ENCODE assay signal across 8 mouse cellular contexts in the genomic region with DNA sequence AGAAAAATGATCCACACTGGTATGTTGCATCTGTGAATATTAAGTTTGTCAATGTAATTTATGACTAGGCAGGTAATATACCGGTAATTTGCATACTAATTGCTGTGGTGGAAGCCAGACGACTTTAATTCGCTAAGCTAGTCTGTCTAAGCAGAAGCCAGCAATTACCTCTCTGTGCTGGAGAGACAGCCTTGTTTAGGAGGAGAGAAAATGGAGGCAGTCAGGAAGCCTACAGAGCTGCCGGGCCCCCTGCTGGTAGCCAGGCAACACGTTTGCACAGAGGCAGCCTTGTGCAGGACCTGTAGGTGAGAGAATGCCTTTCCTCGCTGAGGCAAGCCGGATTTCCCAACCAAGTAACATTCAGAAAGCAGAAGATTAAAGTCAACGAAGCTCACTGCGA.
A peak's percentile ranks its signal among the peaks of the same experiment; 100 is the strongest.
DNase-seq lines count a peak whose midpoint lies in the region; ATAC-seq lines count a peak whose summit lies in the region.

No protein-coding gene starts in this region.

- no peak overlapping the region for H3K4me3 ChIP-seq in intestine, embryonic 14.5 days (ENCODE audit: low read depth, low read length)
- H3K4me3 ChIP-seq in midbrain, embryonic 10.5 days: no peak overlapping the region

- DNase-seq in adrenal gland, adult 18-20 months (ENCODE audit: low spot score in 2 of 2): peak; percentile 65 to 70
- peak; percentile 89 for DNase-seq in embryo, embryonic 11 days
- peak; percentile 63 to 68 for DNase-seq in gastrocnemius, postnatal 36 days
- peak; percentile 84 for DNase-seq in intestine, embryonic 14.5 days (ENCODE audit: low spot score)
- peak; percentile 83 to 91 for DNase-seq in left cerebral cortex, postnatal 25 days (ENCODE audit: low spot score in 2 of 2)
- peak; percentile 70 for DNase-seq in midbrain, embryonic 10.5 days (ENCODE audit: low spot score)
- peak; percentile 66 to 80 for DNase-seq in right cerebral cortex, postnatal 36 days (ENCODE audit: low spot score in 2 of 2)
- peak; percentile 66 to 76 for DNase-seq in urinary bladder, postnatal 4 days (ENCODE audit: low spot score in 2 of 2)

- H3K9ac ChIP-seq in intestine, embryonic 14.5 days (ENCODE audit: low read length): no peak overlapping the region

- peaks cover 10% of the 10 kb centered on the region for H3K4me1 ChIP-seq in intestine, embryonic 14.5 days (replicated peaks; ENCODE audit: control insufficient read depth, insufficient read depth, low read length)
- H3K4me1 ChIP-seq in midbrain, embryonic 10.5 days: peaks cover 27% of the 10 kb centered on the region

- intact Hi-C loops in gastrocnemius, postnatal 36 days (cut with DNase I): loop anchor here (2.0 to 5.0 kb wide), 2 partner anchors 166 to 222 kb away; partner anchors contain the start of gene Tnpo1
- intact Hi-C loops in left cerebral cortex, postnatal 25 days (cut with DNase I): loop anchor here (5.0 kb wide), 2 partner anchors 201 to 226 kb away; no protein-coding TSS in a partner anchor

- no peaks in the 10 kb centered on the region for H3K9me3 ChIP-seq in intestine, embryonic 14.5 days (ENCODE audit: control insufficient read depth, low read length)
- no peaks in the 10 kb centered on the region for H3K9me3 ChIP-seq in midbrain, embryonic 10.5 days (replicated peaks)

- ATAC-seq in intestine, embryonic 14.5 days (replicated peaks; ENCODE audit: low FRiP score, low TSS enrichment, low read depth): peak; percentile 81; the same call in 1 of the 2 replicates

- no peaks in the 10 kb centered on the region for H3K36me3 ChIP-seq in intestine, embryonic 14.5 days (ENCODE audit: control insufficient read depth, insufficient read depth, low read length)
- no peaks in the 10 kb centered on the region for H3K36me3 ChIP-seq in midbrain, embryonic 10.5 days

- WGBS in intestine, embryonic 14.5 days: 11% methylated on average over 9 of the region's 9 CpGs
- 21% methylated on average over 9 of the region's 9 CpGs for WGBS in midbrain, embryonic 10.5 days

- H3K27ac ChIP-seq in intestine, embryonic 14.5 days (ENCODE audit: low read depth): peak overlapping the region; percentile 22; the same call in 1 of the 2 replicates
- peak overlapping the region; percentile 50; the same call in 1 of the 2 replicates for H3K27ac ChIP-seq in midbrain, embryonic 10.5 days (replicated peaks)

- H3K4me2 ChIP-seq in intestine, embryonic 14.5 days (ENCODE audit: low read length): no peak overlapping the region

- no peaks in the 10 kb centered on the region for H3K27me3 ChIP-seq in intestine, embryonic 14.5 days (replicated peaks; ENCODE audit: control insufficient read depth, insufficient read depth, low read length)
- no peaks in the 10 kb centered on the region for H3K27me3 ChIP-seq in midbrain, embryonic 10.5 days (ENCODE audit: low read depth, poor library complexity, severe bottlenecking)
